Mouse (Mus musculus) heart, embryonic 16.5 days (tissue): ENCODE results near the gene Setd7. TPM values are rescaled to one million over a fixed set of nuclear protein-coding genes. Genes with fewer than 3 reads are reported as not detected.

Experiments
- ATAC-seq: fragments of 200-750 bp; cut with Nextera tagmentation; replicated peaks from 2 replicates; pipeline ENCODE4 v1.8.0; 2017; ENCODE audit warnings: moderate number of reproducible peaks; ENCODE audit not compliant: insufficient read depth, low FRiP score; ENCODE audit errors: extremely low read depth
- H3K27ac ChIP-seq: fragments of 300-500 bp; sonication (generic); 2 replicates; pipeline ENCODE4 v1.5.1; 2014; ENCODE audit warnings: mild to moderate bottlenecking, low read length, control low read depth, moderate library complexity
- H3K27me3 ChIP-seq: fragments of 300-500 bp; sonication (generic); 2 replicates; pipeline ENCODE4 v1.6.1; 2014; ENCODE audit warnings: low read length, mixed read lengths; ENCODE audit not compliant: control insufficient read depth, insufficient read depth
- H3K36me3 ChIP-seq: fragments of 300-500 bp; sonication (generic); 2 replicates; pipeline ENCODE4 v1.6.1; 2014; ENCODE audit not compliant: control insufficient read depth, insufficient read depth
- H3K4me1 ChIP-seq: fragments of 300-500 bp; sonication (generic); 2 replicates; pipeline ENCODE4 v1.6.1; 2014; ENCODE audit warnings: low read length, mixed read lengths; ENCODE audit not compliant: control insufficient read depth, insufficient read depth
- H3K4me2 ChIP-seq: fragments of 300-500 bp; sonication (generic); 2 replicates; pipeline ENCODE4 v1.6.1; 2014; ENCODE audit warnings: low read depth, mild to moderate bottlenecking, control low read depth, low read length
- H3K4me3 ChIP-seq: fragments of 300-500 bp; sonication (generic); 2 replicates; pipeline ENCODE4 v1.5.1; 2014; ENCODE audit warnings: mild to moderate bottlenecking, control low read depth, low read length
- H3K9ac ChIP-seq: fragments of 300-500 bp; sonication (generic); 2 replicates; pipeline ENCODE4 v1.6.1; 2014; ENCODE audit warnings: low read length, control low read depth
- H3K9me3 ChIP-seq: fragments of 300-500 bp; sonication (generic); replicated peaks from 2 replicates; pipeline ENCODE4 v1.6.1; 2016; ENCODE audit warnings: low read length; ENCODE audit not compliant: control insufficient read depth
- WGBS: fragments of 180-500 bp; shearing (Covaris S2); extraction: QIAGEN DNeasy Blood & Tissue Kit; methylation state at CpG from one replicate; pipeline ENCODE4 v1.1.7; 2014; 5-methylcytosine and 5-hydroxymethylcytosine counted together
- polyA plus RNA-seq: library from polyadenylated mRNA; unstranded; fragments of >200 nt; fragmentation: Nextera tagmentation; extraction: Ambion mirVana; gene quantifications from 2 replicates; pipeline ENCODE4 v1.2.1, GENCODE M21; 2015

Gene Setd7
- polyA plus RNA-seq, 1 experiment from 2014 or later = 5.0 TPM

- H3K36me3 ChIP-seq = peaks cover 26% of the 10 kb centered on the region
- no peaks in the 10 kb centered on the region for H3K9me3 ChIP-seq
- H3K4me3 ChIP-seq = no peak overlapping the region
- no peaks in the 10 kb centered on the region for H3K4me1 ChIP-seq
- no peak overlapping the region for H3K9ac ChIP-seq
- H3K27me3 ChIP-seq = no peaks in the 10 kb centered on the region
- no peak overlapping the region for H3K4me2 ChIP-seq
- no peak for ATAC-seq
- no peak overlapping the region for H3K27ac ChIP-seq
- 71% methylated on average over 4 of the region's 4 CpGs for WGBS
These were observed 85.0 kb downstream of the Setd7 start for GRCm38 (mm10) chr3:51475706-51476105.

- no peak overlapping the region for H3K4me3 ChIP-seq
- WGBS = 64% methylated on average over 2 of the region's 2 CpGs
These were observed 92.1 kb downstream of the Setd7 start for GRCm38 (mm10) chr3:51468530-51468929.

More at GRCm38 (mm10) chr3:51468530-51468929, 92.1 kb downstream of the Setd7 start:
- Histone ChIP-seq H3K9me3 (no peaks in the 10 kb centered on the region), H3K27ac (no peak overlapping the region), H3K9ac (no peak overlapping the region), H3K4me2 (no peak overlapping the region), H3K27me3 (no peaks in the 10 kb centered on the region), H3K36me3 (peaks cover 43% of the 10 kb centered on the region), H3K4me1 (no peaks in the 10 kb centered on the region)
- no peak for ATAC-seq

Other genes with a start within 250 kb of the Setd7 start
- 53.4 and 61.9 TPM in 2 replicates for gene Elf2, start 220.2 kb downstream of the Setd7 start, polyA plus RNA-seq
- 10.2 and 10.7 TPM in 2 replicates for gene Mgarp, start 164.1 kb downstream of the Setd7 start, polyA plus RNA-seq
- 1,483 and 1,554 TPM in 2 replicates for gene Ndufc1, start 151.9 kb downstream of the Setd7 start, polyA plus RNA-seq
- gene Naa15, start 145.7 kb downstream of the Setd7 start, polyA plus RNA-seq = 29.9 and 32.7 TPM in 2 replicates
- 15.6 and 16.9 TPM in 2 replicates for gene Rab33b, start 77.0 kb downstream of the Setd7 start, polyA plus RNA-seq
- gene Mgst2, start 99.5 kb upstream of the Setd7 start, polyA plus RNA-seq = 8.6 and 13.8 TPM in 2 replicates